Mouse (Mus musculus): ENCODE data around the gene Psip1. TPM values are rescaled to one million over a fixed set of nuclear protein-coding genes. Genes with fewer than 3 reads are reported as not detected.
A peak's percentile ranks its signal among the peaks of the same experiment; 100 is the strongest.
"Not testable (repeated sequence)": the region's sequence is repeated elsewhere in the genome, so short reads cannot be mapped to it uniquely, and the experiment has no call there.

Gene Psip1
- total RNA-seq, 1 experiment from 2014 or later = 58.7 TPM

- no peak for DNase-seq
Measured at GRCm38 (mm10) chr4:83501037-83501430, 14.8 kb upstream of the Psip1 start.

- no peak for DNase-seq
Measured at GRCm38 (mm10) chr4:83500154-83501036, 14.1 kb upstream of the Psip1 start.

GRCm38 (mm10) chr4:83497013-83497412 lies 10.8 kb upstream of the Psip1 start:
- DNase-seq = not testable (repeated sequence)

GRCm38 (mm10) chr4:83493112-83493511 lies 6.9 kb upstream of the Psip1 start:
- DNase-seq = no peak

GRCm38 (mm10) chr4:83489121-83489520 lies 2.9 kb upstream of the Psip1 start:
- no peak for DNase-seq

GRCm38 (mm10) chr4:83485735-83486116 lies 533 bp downstream of the Psip1 start:
- DNase-seq = peak; percentile 84

GRCm38 (mm10) chr4:83485250-83485649 lies 1.0 kb downstream of the Psip1 start:
- DNase-seq = no peak

- DNase-seq = no peak
Measured at GRCm38 (mm10) chr4:83468208-83468607, 18.1 kb downstream of the Psip1 start.

- no peak for DNase-seq
Measured at GRCm38 (mm10) chr4:83467615-83468014, 18.6 kb downstream of the Psip1 start.

GRCm38 (mm10) chr4:83464827-83465226 lies 21.4 kb downstream of the Psip1 start:
- no peak for DNase-seq

- DNase-seq = no peak
Measured at GRCm38 (mm10) chr4:83460106-83460505, 26.2 kb downstream of the Psip1 start.

GRCm38 (mm10) chr4:83450785-83451184 lies 35.5 kb downstream of the Psip1 start:
- DNase-seq = no peak

GRCm38 (mm10) chr4:83441050-83441449 lies 45.2 kb downstream of the Psip1 start:
- DNase-seq = no peak

GRCm38 (mm10) chr4:83439045-83439444 lies 47.2 kb downstream of the Psip1 start:
- no peak for DNase-seq

GRCm38 (mm10) chr4:83438116-83438515 lies 48.1 kb downstream of the Psip1 start:
- DNase-seq = no peak

GRCm38 (mm10) chr4:83436375-83436774 lies 49.9 kb downstream of the Psip1 start:
- DNase-seq = no peak

- no peak for DNase-seq
Measured at GRCm38 (mm10) chr4:83432901-83433300, 53.4 kb downstream of the Psip1 start.

- no peak for DNase-seq
Measured at GRCm38 (mm10) chr4:83431950-83432349, 54.3 kb downstream of the Psip1 start.

GRCm38 (mm10) chr4:83428845-83429244 lies 57.4 kb downstream of the Psip1 start:
- no peak for DNase-seq

GRCm38 (mm10) chr4:83427696-83428095 lies 58.6 kb downstream of the Psip1 start:
- no peak for DNase-seq

GRCm38 (mm10) chr4:83427141-83427540 lies 59.1 kb downstream of the Psip1 start:
- no peak for DNase-seq

- DNase-seq = no peak
Measured at GRCm38 (mm10) chr4:83425119-83425518, 61.1 kb downstream of the Psip1 start.

- no peak for DNase-seq
Measured at GRCm38 (mm10) chr4:83423641-83424040, 62.6 kb downstream of the Psip1 start.

- DNase-seq = no peak
Measured at GRCm38 (mm10) chr4:83418781-83419180, 67.5 kb downstream of the Psip1 start.
